Mouse (Mus musculus): Measurements from ENCODE around the gene Adm2.
A peak's percentile ranks its signal among the peaks of the same experiment; 100 is the strongest.

Gene Adm2

GRCm38 (mm10) chr15:89355241-89356187 lies 33.0 kb downstream of the Adm2 start, which contains the start of the genes Lmf2 and Ncaph2:
Gene Lmf2, minus strand, starts transcription at chr15:89355659.
Gene Ncaph2, plus strand, starts transcription at chr15:89355719.
- peak; percentile 95 to 98 for DNase-seq (ENCODE audit: inconsistent age in 2 of 2, low spot score in 1 of 2)

DNA sequence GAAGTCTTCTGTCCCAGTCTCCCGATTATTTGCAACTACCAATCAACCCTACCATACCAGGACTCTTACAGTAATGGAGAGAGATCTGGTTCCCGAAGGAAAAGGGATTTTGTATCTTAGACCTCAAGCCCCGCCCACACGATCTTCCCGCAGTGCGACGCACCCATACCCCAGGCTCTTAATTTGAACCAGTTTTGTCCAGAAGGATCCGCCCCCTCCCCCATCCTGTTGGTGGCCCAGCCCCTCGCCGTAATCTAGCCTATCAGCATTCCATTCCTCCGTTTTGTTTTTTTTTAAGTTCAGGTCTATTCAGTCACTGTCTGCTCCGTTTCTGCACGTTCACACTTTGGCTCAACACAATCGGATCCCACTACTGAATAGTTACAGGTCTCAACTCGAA lies 33.9 kb downstream of the Adm2 start:
- DNase-seq (ENCODE audit: inconsistent age in 2 of 2, low spot score in 1 of 2) = peak; percentile 61 to 81

GRCm38 (mm10) chr15:89358784-89359183 lies 36.3 kb downstream of the Adm2 start:
- no peak for DNase-seq (ENCODE audit: inconsistent age in 2 of 2, low spot score in 1 of 2)

DNA sequence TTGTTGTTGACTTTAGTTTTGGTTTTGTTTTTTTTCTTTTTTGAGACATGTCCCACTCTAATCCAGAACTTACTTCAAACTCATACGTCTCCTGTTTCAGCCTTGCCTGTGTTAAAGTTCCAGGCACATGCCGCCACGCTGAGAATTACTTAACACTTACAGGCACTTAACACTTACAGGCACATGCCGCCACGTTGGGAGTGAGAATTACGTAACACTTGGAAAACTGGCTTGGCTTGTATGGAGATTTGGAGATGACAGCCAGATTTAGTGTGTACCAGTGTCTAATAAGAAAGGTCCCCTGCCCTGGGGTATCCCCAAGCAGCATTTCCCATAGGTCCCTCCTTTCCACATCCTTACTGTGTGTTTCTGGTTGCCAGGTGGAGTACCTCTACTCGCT lies 40.5 kb downstream of the Adm2 start:
- DNase-seq (ENCODE audit: inconsistent age in 2 of 2, low spot score in 1 of 2) = peak in 1 of 2 experiments; percentile 30

DNA sequence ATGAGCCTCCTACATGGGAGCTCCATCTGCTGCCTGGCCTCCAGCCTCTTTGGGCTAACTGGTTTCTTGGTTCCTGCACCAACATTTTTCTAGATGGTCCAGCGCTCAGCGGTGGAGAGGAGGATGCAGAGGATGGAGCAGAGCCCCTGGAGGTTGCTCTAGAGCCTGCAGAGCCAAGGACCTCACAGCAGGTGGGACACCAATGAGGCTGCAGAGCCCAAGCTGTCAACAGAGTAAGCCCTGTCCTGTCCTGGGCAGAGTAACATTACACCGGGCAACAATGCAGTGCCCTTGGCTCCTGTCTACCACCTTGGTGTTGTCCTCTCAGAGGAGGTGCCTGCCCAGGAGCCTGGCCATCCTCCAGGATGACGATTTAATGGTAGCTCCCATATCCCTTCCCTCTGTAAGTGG lies 42.6 kb downstream of the Adm2 start:
- DNase-seq (ENCODE audit: inconsistent age in 2 of 2, low spot score in 1 of 2) = no peak

GRCm38 (mm10) chr15:89372068-89372467 lies 49.5 kb downstream of the Adm2 start:
- DNase-seq (ENCODE audit: inconsistent age in 2 of 2, low spot score in 1 of 2) = peak in 1 of 2 experiments; percentile 29

DNA sequence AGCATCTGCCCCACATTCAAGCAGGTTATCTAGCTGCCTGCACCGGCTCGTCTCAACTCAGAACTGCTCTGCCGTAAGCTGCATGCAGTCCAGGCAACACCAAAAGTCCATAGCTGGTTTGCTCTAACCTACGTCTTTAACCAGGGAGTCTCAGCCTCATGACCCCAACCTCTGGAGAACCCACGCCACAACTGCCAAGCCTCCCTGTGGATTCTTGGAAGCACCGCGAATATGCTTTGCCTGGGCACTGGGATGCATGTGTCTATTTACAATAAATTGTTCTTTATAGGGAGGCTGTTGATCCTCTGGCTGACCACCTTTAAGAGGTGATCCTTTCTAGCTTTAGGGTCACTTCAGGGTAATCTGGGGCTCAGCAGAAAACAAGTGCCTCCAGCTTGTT lies 50.0 kb downstream of the Adm2 start:
- peak in 1 of 2 experiments; percentile 54 for DNase-seq (ENCODE audit: inconsistent age in 2 of 2, low spot score in 1 of 2)

DNA sequence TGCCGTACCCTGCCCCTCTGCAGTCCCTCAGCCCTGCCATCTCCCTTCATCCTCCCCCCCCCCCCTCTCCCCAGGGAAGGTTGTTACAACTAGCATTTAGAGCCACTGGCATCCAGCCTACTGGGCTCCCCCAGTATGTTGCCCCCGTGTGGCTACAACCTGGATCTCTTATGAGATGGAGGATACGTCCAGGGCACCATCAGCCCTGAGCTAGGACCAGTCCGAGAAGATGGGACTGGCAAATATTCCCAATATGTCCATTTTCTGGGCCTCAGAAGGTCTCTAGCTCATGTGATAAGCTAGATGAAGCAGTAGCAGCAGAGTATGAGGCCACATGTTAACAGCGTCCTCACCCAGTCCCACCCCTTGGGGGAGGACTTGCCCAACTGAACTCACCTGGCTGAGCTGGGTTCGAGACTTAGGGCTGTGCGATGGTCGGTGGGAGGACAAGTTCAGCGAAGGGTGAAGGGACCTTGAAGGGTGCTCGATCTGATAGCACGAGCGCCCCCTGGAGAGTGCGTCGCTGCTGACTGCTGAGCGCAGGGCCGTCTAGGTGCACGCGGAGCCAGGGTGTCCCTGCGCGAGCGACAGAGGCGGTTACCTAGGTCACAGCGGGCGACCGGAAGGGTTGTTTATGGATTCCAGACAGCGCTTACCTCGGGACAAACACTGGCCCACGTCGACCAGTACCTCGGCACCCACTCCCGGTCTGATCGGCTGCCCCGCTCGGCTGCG lies 50.7 kb downstream of the Adm2 start:
- peak; percentile 91 to 96 for DNase-seq (ENCODE audit: inconsistent age in 2 of 2, low spot score in 1 of 2)

DNA sequence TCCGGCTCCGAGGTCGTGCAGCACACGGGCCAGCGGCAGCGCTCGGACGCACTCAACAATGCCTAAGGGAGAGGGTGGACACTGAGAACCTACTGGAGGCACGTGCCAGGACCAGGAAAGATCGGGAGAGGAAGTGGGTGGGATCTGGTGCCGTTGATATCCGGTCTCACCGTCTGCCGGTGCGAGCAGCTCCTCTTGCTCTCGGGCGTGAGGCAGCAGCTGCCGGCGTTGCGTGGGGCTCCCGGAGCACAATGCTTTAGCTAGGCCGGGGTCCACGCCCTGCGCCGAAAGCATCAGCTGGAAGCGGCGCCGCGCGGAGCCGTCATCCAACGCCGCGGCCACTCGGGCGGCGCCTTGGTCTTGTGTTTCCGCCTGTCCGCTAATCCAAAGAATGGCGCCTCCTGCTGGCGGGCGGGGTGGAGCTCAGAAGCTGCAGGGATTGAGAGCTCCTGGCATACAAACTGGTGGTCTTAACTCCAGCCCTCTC lies 51.3 kb downstream of the Adm2 start, which contains the start of gene Sco2:
Gene Sco2 (minus strand): TSS at position 85 of the 487 bp plus-strand sequence.
- peak; percentile 92 to 98 for DNase-seq (ENCODE audit: inconsistent age in 2 of 2, low spot score in 1 of 2)
